Mouse (Mus musculus) embryo, embryonic 9.5 days (tissue): ENCODE data around the gene Srp14.

Experiments
- DNase-seq: peaks from one replicate; pipeline ENCODE4 v3.0.0-alpha.2; 2017; ENCODE audit errors: extremely low spot score

The Srp14 gene

GRCm38 (mm10) chr2:118479550-118479909 is at the start of gene Srp14:
Gene Srp14, minus strand, starts transcription at chr2:118479711.
- DNase-seq = peak; percentile 88

- DNase-seq = no peak
Observed at GRCm38 (mm10) chr2:118526545-118526944, 47.0 kb upstream of the Srp14 start.

- no peak for DNase-seq
Observed at GRCm38 (mm10) chr2:118524811-118525210, 45.3 kb upstream of the Srp14 start.

GRCm38 (mm10) chr2:118523163-118523730 is 43.7 kb upstream of the Srp14 start:
- DNase-seq = no peak

GRCm38 (mm10) chr2:118522265-118522664 is 42.8 kb upstream of the Srp14 start:
- no peak for DNase-seq

- peak; percentile 68 for DNase-seq
Observed at GRCm38 (mm10) chr2:118520042-118520933, 40.8 kb upstream of the Srp14 start.

GRCm38 (mm10) chr2:118512418-118513377 is 33.2 kb upstream of the Srp14 start:
- DNase-seq = no peak

- no peak for DNase-seq
Observed at GRCm38 (mm10) chr2:118511779-118512417, 32.4 kb upstream of the Srp14 start.

GRCm38 (mm10) chr2:118510447-118511310 is 31.2 kb upstream of the Srp14 start:
- DNase-seq = peak; percentile 77

- no peak for DNase-seq
Observed at GRCm38 (mm10) chr2:118509688-118510446, 30.4 kb upstream of the Srp14 start.

- DNase-seq = no peak
Observed at GRCm38 (mm10) chr2:118507126-118507525, 27.6 kb upstream of the Srp14 start.

GRCm38 (mm10) chr2:118500191-118500590 is 20.7 kb upstream of the Srp14 start:
- no peak for DNase-seq

GRCm38 (mm10) chr2:118499135-118499961 is 19.8 kb upstream of the Srp14 start:
- DNase-seq = no peak

GRCm38 (mm10) chr2:118498476-118498875 is 19.0 kb upstream of the Srp14 start:
- no peak for DNase-seq

- no peak for DNase-seq
Observed at GRCm38 (mm10) chr2:118497890-118498289, 18.4 kb upstream of the Srp14 start.

GRCm38 (mm10) chr2:118495024-118495423 is 15.5 kb upstream of the Srp14 start:
- DNase-seq = no peak

GRCm38 (mm10) chr2:118491741-118492395 is 12.4 kb upstream of the Srp14 start:
- DNase-seq = no peak

GRCm38 (mm10) chr2:118491281-118491731 is 11.8 kb upstream of the Srp14 start:
- no peak for DNase-seq
